Mouse (Mus musculus) 416B (cell line): ENCODE measurements around the gene Gm15217.

ENCODE experiments used
- DNase-seq: peaks from one replicate; pipeline ENCODE4 v3.0.0; 2011; ENCODE audit warnings: low read depth

Gm15217 gene

GRCm38 (mm10) chr14:46398091-46398695 lies 19.0 kb downstream of the Gm15217 start:
- DNase-seq = no peak

GRCm38 (mm10) chr14:46399925-46400324 lies 20.7 kb downstream of the Gm15217 start:
- DNase-seq = no peak

GRCm38 (mm10) chr14:46408319-46408718 lies 29.1 kb downstream of the Gm15217 start:
- DNase-seq = no peak

GRCm38 (mm10) chr14:46409016-46409415 lies 29.8 kb downstream of the Gm15217 start:
- no peak for DNase-seq

- no peak for DNase-seq
Measured at GRCm38 (mm10) chr14:46410557-46411120, 31.4 kb downstream of the Gm15217 start.

- DNase-seq = no peak
Measured at GRCm38 (mm10) chr14:46412497-46413000, 33.3 kb downstream of the Gm15217 start.

- DNase-seq = no peak
Measured at GRCm38 (mm10) chr14:46418371-46419097, 39.3 kb downstream of the Gm15217 start.

GRCm38 (mm10) chr14:46419269-46419668 lies 40.1 kb downstream of the Gm15217 start:
- DNase-seq = no peak

- DNase-seq = no peak
Measured at GRCm38 (mm10) chr14:46421823-46422222, 42.6 kb downstream of the Gm15217 start.

- no peak for DNase-seq
Measured at GRCm38 (mm10) chr14:46427251-46427650, 48.0 kb downstream of the Gm15217 start.

GRCm38 (mm10) chr14:46430231-46430630 lies 51.0 kb downstream of the Gm15217 start:
- DNase-seq = no peak
